Mouse (Mus musculus) MEL (cell line): Measurements from ENCODE around the gene Olfr323. TPM values are rescaled to one million over a fixed set of nuclear protein-coding genes. Genes with fewer than 3 reads are reported as not detected.

Experiments used
- DNase-seq: peaks from one replicate; pipeline ENCODE4 v3.0.0; 2011; ENCODE audit warnings: low read depth, low spot score
- H3K27ac ChIP-seq: 2 replicates; pipeline ENCODE4 v1.5.1; 2012; ENCODE audit warnings: low read depth, mild to moderate bottlenecking, control low read depth, low read length, moderate library complexity; ENCODE audit not compliant: control insufficient read depth
- H3K27me3 ChIP-seq, 2 experiments: fragments of 150-350 bp in 1 of 2; sonication (generic) in 1 of 2; 2 replicates each; pipeline ENCODE4 v1.6.1; 2012; ENCODE audit warnings: low read length in 2 of 2, mild to moderate bottlenecking in 2 of 2, improper control_type of control experiment in 1 of 2, moderate library complexity in 1 of 2; ENCODE audit not compliant: insufficient read depth in 2 of 2, control insufficient read depth in 1 of 2
- H3K36me3 ChIP-seq, 2 experiments: 2 replicates each; pipeline ENCODE4 v1.6.1; 2012 to 2014; ENCODE audit warnings: low read length in 2 of 2, improper control_type of control experiment in 1 of 2, inconsistent platforms in 1 of 2, mild to moderate bottlenecking in 1 of 2; ENCODE audit not compliant: insufficient read depth in 2 of 2, control insufficient read depth in 1 of 2
- H3K4me1 ChIP-seq, 2 experiments: fragments of 150-350 bp in 1 of 2; sonication (generic) in 1 of 2; 2 replicates each; pipeline ENCODE4 v1.6.1; 2012; ENCODE audit warnings: low read length in 2 of 2, improper control_type of control experiment in 1 of 2, mild to moderate bottlenecking in 1 of 2; ENCODE audit not compliant: insufficient read depth in 2 of 2, control insufficient read depth in 1 of 2
- H3K4me3 ChIP-seq, 2 experiments: fragments of 150-350 bp in 1 of 2; sonication (generic) in 1 of 2; 2 replicates each; pipeline ENCODE4 v1.5.1; 2012; ENCODE audit warnings: low read depth in 2 of 2, low read length in 2 of 2, mild to moderate bottlenecking in 2 of 2, moderate library complexity in 2 of 2, control low read depth in 1 of 2, improper control_type of control experiment in 1 of 2; ENCODE audit not compliant: control insufficient read depth in 1 of 2, insufficient read depth in 1 of 2
- H3K79me2 ChIP-seq: 2 replicates; pipeline ENCODE4 v1.6.1; 2012; ENCODE audit warnings: mild to moderate bottlenecking, low read length, moderate library complexity; ENCODE audit not compliant: control insufficient read depth, poor library complexity, insufficient read depth
- H3K9ac ChIP-seq: 2 replicates; pipeline ENCODE4 v1.6.1; 2012; ENCODE audit warnings: low read depth, mild to moderate bottlenecking, control low read depth, low read length, moderate library complexity; ENCODE audit not compliant: control insufficient read depth, poor library complexity, severe bottlenecking
- H3K9me3 ChIP-seq: fragments of 150-350 bp; sonication (generic); replicated peaks from 2 replicates; pipeline ENCODE4 v1.6.1; 2012; ENCODE audit warnings: mild to moderate bottlenecking, low read length, improper control_type of control experiment, moderate library complexity; ENCODE audit not compliant: insufficient read depth
- BHLHE40 ChIP-seq: IDR thresholded peaks from 2 replicates; pipeline ENCODE4 v1.6.1; 2012; ENCODE audit warnings: low read depth, mild to moderate bottlenecking, inconsistent platforms, low read length, improper control_type of control experiment, borderline replicate concordance
- CHD1 ChIP-seq: IDR thresholded peaks from 2 replicates; pipeline ENCODE4 v1.6.1; 2012; ENCODE audit warnings: low read depth, mild to moderate bottlenecking, inconsistent platforms, low read length, improper control_type of control experiment
- CHD2 ChIP-seq: IDR thresholded peaks from 2 replicates; pipeline ENCODE4 v1.6.1; 2011; ENCODE audit warnings: low read length, improper control_type of control experiment
- CTCF ChIP-seq, 3 experiments: IDR thresholded peaks in 2 of 3; conservative IDR thresholded peaks in 1 of 3; 2 replicates each; pipeline ENCODE4 v1.5.1; 2011 to 2012; ENCODE audit warnings: low read length in 3 of 3, low read depth in 2 of 3, mild to moderate bottlenecking in 2 of 3, improper control_type of control experiment in 1 of 3, inconsistent platforms in 1 of 3, mixed read lengths in 1 of 3, moderate library complexity in 1 of 3; ENCODE audit not compliant: control insufficient read depth in 1 of 3, insufficient read depth in 1 of 3, poor library complexity in 1 of 3, severe bottlenecking in 1 of 3
- E2F4 ChIP-seq: IDR thresholded peaks from 2 replicates; pipeline ENCODE4 v1.6.1; 2011; ENCODE audit warnings: low read depth, low read length, improper control_type of control experiment, borderline replicate concordance
- ELF1 ChIP-seq: IDR thresholded peaks from 2 replicates; pipeline ENCODE4 v1.6.1; 2014; ENCODE audit warnings: low read depth, mild to moderate bottlenecking, inconsistent platforms, low read length, improper control_type of control experiment, moderate library complexity
- EP300 ChIP-seq, 2 experiments: IDR thresholded peaks; 2 replicates each; pipeline ENCODE4 v1.6.1; 2011; ENCODE audit warnings: improper control_type of control experiment in 2 of 2, low read length in 2 of 2, low read depth in 1 of 2, mild to moderate bottlenecking in 1 of 2
- ETS1 ChIP-seq: IDR thresholded peaks from 2 replicates; pipeline ENCODE4 v1.6.1; 2012; ENCODE audit warnings: low read depth, mild to moderate bottlenecking, inconsistent platforms, low read length, improper control_type of control experiment, moderate library complexity
- GABPA ChIP-seq: IDR thresholded peaks from 2 replicates; pipeline ENCODE4 v1.6.1; 2012; ENCODE audit warnings: low read depth, mild to moderate bottlenecking, inconsistent platforms, low read length, improper control_type of control experiment, moderate library complexity
- GATA1 ChIP-seq: IDR thresholded peaks from 2 replicates; pipeline ENCODE4 v1.6.1; 2011; ENCODE audit warnings: low read depth, low read length, improper control_type of control experiment
- HCFC1 ChIP-seq: IDR thresholded peaks from 2 replicates; pipeline ENCODE4 v1.6.1; 2012; ENCODE audit warnings: low read depth, mild to moderate bottlenecking, inconsistent platforms, low read length, improper control_type of control experiment, moderate library complexity
- JUND ChIP-seq: IDR thresholded peaks from 2 replicates; pipeline ENCODE4 v1.6.1; 2011; ENCODE audit warnings: low read depth, mild to moderate bottlenecking, improper control_type of control experiment, low read length
- KAT2A ChIP-seq: conservative IDR thresholded peaks from 2 replicates; pipeline ENCODE4 v1.6.1; 2012; ENCODE audit warnings: low read depth, low read length, improper control_type of control experiment, inconsistent platforms
- MAFK ChIP-seq: IDR thresholded peaks from 2 replicates; pipeline ENCODE4 v1.6.1; 2011; ENCODE audit warnings: low read depth, mild to moderate bottlenecking, low read length, improper control_type of control experiment, borderline replicate concordance
- MAX ChIP-seq: IDR thresholded peaks from 2 replicates; pipeline ENCODE4 v1.6.1; 2011; ENCODE audit warnings: low read length, improper control_type of control experiment
- MAZ ChIP-seq: IDR thresholded peaks from 2 replicates; pipeline ENCODE4 v1.6.1; 2012; ENCODE audit warnings: low read depth, mild to moderate bottlenecking, inconsistent platforms, low read length, improper control_type of control experiment
- MEF2A ChIP-seq: IDR thresholded peaks from 2 replicates; pipeline ENCODE4 v1.6.1; 2014; ENCODE audit warnings: low read depth, mild to moderate bottlenecking, inconsistent platforms, low read length, improper control_type of control experiment; ENCODE audit not compliant: poor library complexity, insufficient replicate concordance, severe bottlenecking; ENCODE audit errors: extremely low read depth
- MXI1 ChIP-seq: IDR thresholded peaks from 2 replicates; pipeline ENCODE4 v1.6.1; 2011; ENCODE audit warnings: mild to moderate bottlenecking, low read depth, low read length, improper control_type of control experiment
- MYB ChIP-seq: IDR thresholded peaks from 2 replicates; pipeline ENCODE4 v1.6.1; 2011; ENCODE audit warnings: mild to moderate bottlenecking, low read depth, low read length, improper control_type of control experiment
- MYC ChIP-seq: IDR thresholded peaks from 2 replicates; pipeline ENCODE4 v1.6.1; 2011; ENCODE audit warnings: low read depth, mild to moderate bottlenecking, low read length, improper control_type of control experiment, moderate library complexity
- NRF1 ChIP-seq: IDR thresholded peaks from 2 replicates; pipeline ENCODE4 v1.6.1; 2014; ENCODE audit warnings: low read depth, mild to moderate bottlenecking, inconsistent platforms, low read length, improper control_type of control experiment, moderate library complexity; ENCODE audit not compliant: poor library complexity, insufficient read depth, severe bottlenecking
- POLR2AphosphoS2 ChIP-seq: IDR thresholded peaks from 2 replicates; pipeline ENCODE4 v1.6.1; 2011; ENCODE audit warnings: low read length, improper control_type of control experiment
- POLR2AphosphoS5 ChIP-seq: IDR thresholded peaks from 2 replicates; pipeline ENCODE4 v1.6.1; 2012; ENCODE audit warnings: low read depth, borderline replicate concordance, mild to moderate bottlenecking, inconsistent platforms, low read length, moderate library complexity, mixed read lengths
- RAD21 ChIP-seq: IDR thresholded peaks from 2 replicates; pipeline ENCODE4 v1.6.1; 2011; ENCODE audit warnings: mild to moderate bottlenecking, low read depth, low read length, improper control_type of control experiment
- RCOR1 ChIP-seq: IDR thresholded peaks from 2 replicates; pipeline ENCODE4 v1.6.1; 2012; ENCODE audit warnings: low read depth, mild to moderate bottlenecking, inconsistent platforms, low read length, improper control_type of control experiment
- SIN3A ChIP-seq: IDR thresholded peaks from 2 replicates; pipeline ENCODE4 v1.6.1; 2012; ENCODE audit warnings: low read length, improper control_type of control experiment, inconsistent platforms
- SMC3 ChIP-seq: IDR thresholded peaks from 2 replicates; pipeline ENCODE4 v1.6.1; 2011; ENCODE audit warnings: low read depth, low read length, improper control_type of control experiment
- TAL1 ChIP-seq: IDR thresholded peaks from 2 replicates; pipeline ENCODE4 v1.6.1; 2012; ENCODE audit warnings: mild to moderate bottlenecking, inconsistent platforms, low read length, moderate library complexity, mixed read lengths
- TBP ChIP-seq: IDR thresholded peaks from 2 replicates; pipeline ENCODE4 v1.8.0; 2011; ENCODE audit warnings: low read depth, low read length, improper control_type of control experiment
- TCF12 ChIP-seq: IDR thresholded peaks from 2 replicates; pipeline ENCODE4 v1.6.1; 2014; ENCODE audit warnings: low read depth, mild to moderate bottlenecking, inconsistent platforms, low read length, improper control_type of control experiment, moderate library complexity
- UBTF ChIP-seq: IDR thresholded peaks from 2 replicates; pipeline ENCODE4 v1.6.1; 2012; ENCODE audit warnings: low read depth, mild to moderate bottlenecking, inconsistent platforms, low read length, improper control_type of control experiment, moderate library complexity, borderline replicate concordance; ENCODE audit not compliant: insufficient read depth
- USF1 ChIP-seq: IDR thresholded peaks from 2 replicates; pipeline ENCODE4 v1.6.1; 2014; ENCODE audit warnings: low read depth, mild to moderate bottlenecking, inconsistent platforms, low read length, improper control_type of control experiment, moderate library complexity
- USF2 ChIP-seq, 2 experiments: IDR thresholded peaks; 2 replicates each; pipeline ENCODE4 v1.6.1; 2011 to 2012; ENCODE audit warnings: improper control_type of control experiment in 2 of 2, low read length in 2 of 2, borderline replicate concordance in 1 of 2, inconsistent platforms in 1 of 2, low read depth in 1 of 2, mild to moderate bottlenecking in 1 of 2; ENCODE audit not compliant: insufficient read depth in 1 of 2
- ZC3H11A ChIP-seq: IDR thresholded peaks from 2 replicates; pipeline ENCODE4 v1.6.1; 2012; ENCODE audit warnings: low read depth, mild to moderate bottlenecking, inconsistent platforms, low read length, improper control_type of control experiment
- ZKSCAN1 ChIP-seq: IDR thresholded peaks from 2 replicates; pipeline ENCODE4 v1.6.1; 2012; ENCODE audit warnings: low read depth, mild to moderate bottlenecking, inconsistent platforms, low read length, improper control_type of control experiment, moderate library complexity
- ZMIZ1 ChIP-seq: IDR thresholded peaks from 2 replicates; pipeline ENCODE4 v1.6.1; 2012; ENCODE audit warnings: low read depth, mild to moderate bottlenecking, inconsistent platforms, low read length, improper control_type of control experiment, moderate library complexity
- ZNF384 ChIP-seq: IDR thresholded peaks from 2 replicates; pipeline ENCODE4 v1.6.1; 2012; ENCODE audit warnings: low read depth, mild to moderate bottlenecking, inconsistent platforms, low read length, improper control_type of control experiment
- polyA plus RNA-seq, 2 experiments: library from polyadenylated mRNA; stranded (reverse) in 1 of 2; unstranded in 1 of 2; fragments of >175 nt in 1 of 2; fragments of >200 nt in 1 of 2; gene quantifications; 2 replicates each; pipeline versions ENCODE4 v1.2.1 to v1.2.4; 2012; ENCODE audit warnings: low replicate concordance in 2 of 2, low read depth in 1 of 2; ENCODE audit not compliant: insufficient read length in 2 of 2, insufficient read depth in 1 of 2, missing spikeins in 1 of 2
- total RNA-seq: library from RNA; depleted of rRNA; stranded (reverse); fragments of 300-350 nt; gene quantifications from 2 replicates; pipeline ENCODE4 v1.2.3, GENCODE M21; 2012

Olfr323 gene
- total and polyA plus RNA-seq, 3 experiments: not detected

- peaks cover 0 to 22% of the 10 kb centered on the region in 2 experiments; a peak in 2 of 4 replicates for H3K36me3 ChIP-seq
- no peak overlapping the region for H3K9ac ChIP-seq
- no peaks in the 10 kb centered on the region for H3K9me3 ChIP-seq
- H3K79me2 ChIP-seq: no peaks in the 10 kb centered on the region; the same call in 1 of the 2 replicates
- no peak overlapping the region for H3K27ac ChIP-seq
- no peak overlapping the region for H3K4me3 ChIP-seq
- DNase-seq: peak; percentile 93
- H3K4me1 ChIP-seq: peaks cover 7 to 27% of the 10 kb centered on the region in 2 experiments
- no peaks in the 10 kb centered on the region for H3K27me3 ChIP-seq
- peak; percentile 55 to 75 for TF ChIP-seq EP300 (IDR thresholded peaks at IDR 0.05; ENCODE audit: low read depth in 1 of 2, low read length in 2 of 2)
- TF ChIP-seq BHLHE40: peak; percentile 62; the same call in 1 of the 2 replicates
- TF ChIP-seq HCFC1: no peak
- TF ChIP-seq USF2 (IDR thresholded peaks at IDR 0.05; ENCODE audit: borderline replicate concordance in 1 of 2, insufficient read depth in 1 of 2, low read depth in 1 of 2, low read length in 2 of 2): no peak
- TF ChIP-seq SMC3: peak; percentile 72
- peak; percentile 43; the same call in 1 of the 2 replicates for TF ChIP-seq TBP
- TF ChIP-seq TAL1: no peak
- TF ChIP-seq NRF1: no peak
- TF ChIP-seq CHD2: no peak
- TF ChIP-seq ETS1: peak; percentile 81
- TF ChIP-seq ZKSCAN1: no peak
- peak; percentile 70; the same call in 1 of the 2 replicates for TF ChIP-seq MEF2A
- peak; percentile 63; the same call in 1 of the 2 replicates for TF ChIP-seq MAX
- no peak for TF ChIP-seq KAT2A
- peak; percentile 64 for TF ChIP-seq RAD21
- TF ChIP-seq ZMIZ1: no peak
- peak; percentile 73 for TF ChIP-seq MAZ
- TF ChIP-seq TCF12: peak; percentile 19; the same call in 1 of the 2 replicates
- TF ChIP-seq RCOR1: peak; percentile 75
- no peak for TF ChIP-seq MAFK
- peak; percentile 37; the same call in 1 of the 2 replicates for TF ChIP-seq MXI1
- no peak for TF ChIP-seq ZNF384
- TF ChIP-seq SIN3A: peak; percentile 85
- TF ChIP-seq POLR2AphosphoS5: no peak
- no peak for TF ChIP-seq UBTF
- no peak for TF ChIP-seq USF1
- TF ChIP-seq JUND: no peak
- TF ChIP-seq GABPA: no peak; the same call in 1 of the 2 replicates
- peak; percentile 77 for TF ChIP-seq MYC
- TF ChIP-seq ELF1: no peak
- TF ChIP-seq ZC3H11A: peak; percentile 52; the same call in 1 of the 2 replicates
- peak; percentile 95 for TF ChIP-seq GATA1
- no peak for TF ChIP-seq MYB
- TF ChIP-seq E2F4: no peak
- TF ChIP-seq CHD1: no peak
- TF ChIP-seq CTCF (IDR thresholded peaks at IDR 0.05 in 2 of 3, conservative IDR thresholded peaks at IDR 0.05 in 1 of 3; ENCODE audit: control insufficient read depth in 1 of 3, insufficient read depth in 1 of 3, low read depth in 2 of 3, low read length in 3 of 3, poor library complexity in 1 of 3, severe bottlenecking in 1 of 3): peak; percentile 88 to 95 (median 93)
- no peak for TF ChIP-seq POLR2AphosphoS2
Measured at GRCm38 (mm10) chr11:58643350-58643749, 13.0 kb upstream of the Olfr323 start.
